Comparison of ENCODE assay signal across 8 mouse cellular contexts in genomic region chr11:51615129-51615528, GRCm38 (mm10). TPM values are rescaled to one million over a fixed set of nuclear protein-coding genes. Genes with fewer than 3 reads are reported as not detected.
DNase-seq lines count a peak whose midpoint lies in the region; ATAC-seq and TF ChIP-seq lines count a peak whose summit lies in the region.

No protein-coding gene starts in this region.

- peaks cover 16% of the 10 kb centered on the region for H3K4me1 ChIP-seq in forebrain, embryonic 15.5 days
- 0 out of 2 replicates have a peak, but pooled peaks cover 2% of the 10 kb centered on the region for H3K4me1 ChIP-seq in limb, embryonic 11.5 days (ENCODE audit: control insufficient read depth, insufficient read depth, low read length)
- 0 out of 2 replicates have a peak, but pooled peaks cover 3% of the 10 kb centered on the region for H3K4me1 ChIP-seq in midbrain, postnatal 0 days (ENCODE audit: insufficient read depth, low read length)

- H3K27ac ChIP-seq in left cerebral cortex, adult 2 months: peak overlapping the region; percentile 83
- no peak overlapping the region for H3K27ac ChIP-seq in forebrain, embryonic 15.5 days (replicated peaks)
- no peak overlapping the region for H3K27ac ChIP-seq in limb, embryonic 11.5 days (replicated peaks; ENCODE audit: low read depth, low read length)
- H3K27ac ChIP-seq in midbrain, postnatal 0 days (ENCODE audit: low read depth, low read length): 0 out of 2 replicates have a peak overlapping the region, but pooled peaks have one; percentile 43

- H3K9ac ChIP-seq in forebrain, embryonic 15.5 days (replicated peaks): peak overlapping the region; percentile 43; the same call in 1 of the 2 replicates
- peak overlapping the region; percentile 67 for H3K9ac ChIP-seq in limb, embryonic 11.5 days (ENCODE audit: low read length)
- H3K9ac ChIP-seq in midbrain, postnatal 0 days (replicated peaks; ENCODE audit: low read length, poor library complexity, severe bottlenecking): peak overlapping the region; percentile 36

- no peak for ATAC-seq in forebrain, embryonic 15.5 days (replicated peaks)
- no peak for ATAC-seq in limb, embryonic 11.5 days (ENCODE audit: insufficient number of reproducible peaks, low FRiP score, low TSS enrichment, low read depth)
- ATAC-seq in midbrain, postnatal 0 days (ENCODE audit: low FRiP score): no peak

- peak overlapping the region; percentile 51 for H3K4me2 ChIP-seq in forebrain, embryonic 15.5 days (replicated peaks)
- H3K4me2 ChIP-seq in limb, embryonic 11.5 days (ENCODE audit: low read depth, severe bottlenecking): peak overlapping the region; percentile 56
- peak overlapping the region; percentile 61 for H3K4me2 ChIP-seq in midbrain, postnatal 0 days (ENCODE audit: low read depth, low read length, poor library complexity, severe bottlenecking)

- peak overlapping the region; percentile 40 for H3K4me3 ChIP-seq in left cerebral cortex, adult 2 months
- H3K4me3 ChIP-seq in forebrain, embryonic 15.5 days: peak overlapping the region; percentile 33
- H3K4me3 ChIP-seq in limb, embryonic 11.5 days (ENCODE audit: low read depth, low read length): peak overlapping the region; percentile 5; the same call in 1 of the 2 replicates
- peak overlapping the region; percentile 32 for H3K4me3 ChIP-seq in midbrain, postnatal 0 days (ENCODE audit: low read depth, low read length)

- WGBS in forebrain, embryonic 15.5 days: 57% methylated on average over 7 of the region's 7 CpGs
- 43% methylated on average over 7 of the region's 7 CpGs for WGBS in limb, embryonic 11.5 days
- 51% methylated on average over 7 of the region's 7 CpGs for WGBS in midbrain, postnatal 0 days

- H3K9me3 ChIP-seq in forebrain, embryonic 15.5 days: no peaks in the 10 kb centered on the region
- H3K9me3 ChIP-seq in limb, embryonic 11.5 days (ENCODE audit: control insufficient read depth, low read length): no peaks in the 10 kb centered on the region
- no peaks in the 10 kb centered on the region for H3K9me3 ChIP-seq in midbrain, postnatal 0 days (ENCODE audit: low read length)

- no peak for TF ChIP-seq CTCF in left cerebral cortex, adult 2 months (IDR thresholded peaks at IDR 0.05)
- no peak for TF ChIP-seq CTCF in midbrain, postnatal 0 days (IDR thresholded peaks at IDR 0.05)

- intact Hi-C loops in left cerebral cortex, adult 2 months (cut with DNase I): loop anchor here (5.0 kb wide), 1 partner anchor 37 kb away; the partner anchor contains the start of genes D930048N14Rik and N4bp3
- intact Hi-C loops in left cerebral cortex, postnatal 10 days (cut with DNase I): no loop called here

- H3K36me3 ChIP-seq in forebrain, embryonic 15.5 days: no peaks in the 10 kb centered on the region
- H3K36me3 ChIP-seq in limb, embryonic 11.5 days (ENCODE audit: control insufficient read depth, insufficient read depth, low read length): no peaks in the 10 kb centered on the region
- H3K36me3 ChIP-seq in midbrain, postnatal 0 days (ENCODE audit: insufficient read depth, low read length): no peaks in the 10 kb centered on the region

- H3K27me3 ChIP-seq in forebrain, embryonic 15.5 days: no peaks in the 10 kb centered on the region
- H3K27me3 ChIP-seq in limb, embryonic 11.5 days (ENCODE audit: control insufficient read depth, insufficient read depth, low read length): no peaks in the 10 kb centered on the region
- no peaks in the 10 kb centered on the region for H3K27me3 ChIP-seq in midbrain, postnatal 0 days (ENCODE audit: insufficient read depth, low read length)

- DNase-seq in left cerebral cortex, adult 2 months (ENCODE audit: extremely low spot score in 1 of 2, low spot score in 2 of 2): no peak
- DNase-seq in left cerebral cortex, postnatal 10 days (ENCODE audit: extremely low spot score in 1 of 2, low spot score in 2 of 2): no peak
- DNase-seq in limb, embryonic 11.5 days (ENCODE audit: low spot score): no peak
- no peak for DNase-seq in midbrain, postnatal 0 days (ENCODE audit: low spot score)
- no peak for DNase-seq in gastrocnemius, postnatal 4 days (ENCODE audit: low spot score in 2 of 2)
- no peak for DNase-seq in embryo, embryonic 10 days (ENCODE audit: low spot score)
- no peak for DNase-seq in spleen, postnatal 14 days (ENCODE audit: low spot score in 2 of 2)

RNA-seq across cellular contexts. Expression of gene Nhp2, which starts 4.4 kb away (rescaled TPM):
- 10 to 100 TPM; 45.0 to 46.2 TPM for total RNA-seq in left cerebral cortex, adult 2 months (2021)
- 10 to 100 TPM; 51.1 to 51.4 TPM for total RNA-seq in left cerebral cortex, postnatal 10 days (2021)
- polyA plus RNA-seq in forebrain, embryonic 15.5 days (2015; fragmentation: Nextera tagmentation; extraction: Ambion mirVana): 98.5 and 102 TPM in 2 replicates
- polyA plus RNA-seq in limb, embryonic 11.5 days (2014; fragmentation: Nextera tagmentation; extraction: Ambion mirVana): 180 and 181 TPM in 2 replicates
- total RNA-seq in midbrain, postnatal 0 days (2014; rRNA removed): 36.6 and 60.3 TPM in 2 replicates
- polyA plus RNA-seq in midbrain, postnatal 0 days (2015; fragmentation: Nextera tagmentation; extraction: Ambion mirVana): 88.4 and 96.1 TPM in 2 replicates
- total RNA-seq in gastrocnemius, postnatal 4 days (2021): 10 to 100 TPM; 35.4 to 37.3 TPM

RNA-seq across cellular contexts. Expression of gene Hnrnpab, which starts 8.5 kb away (rescaled TPM):
- total RNA-seq in left cerebral cortex, adult 2 months (2021): 100 to 1,000 TPM; 120 to 127 TPM
- total RNA-seq in left cerebral cortex, postnatal 10 days (2021): 100 to 1,000 TPM; 182 to 186 TPM
- 588 and 604 TPM in 2 replicates for polyA plus RNA-seq in forebrain, embryonic 15.5 days (2015; fragmentation: Nextera tagmentation; extraction: Ambion mirVana)
- 796 and 869 TPM in 2 replicates for polyA plus RNA-seq in limb, embryonic 11.5 days (2014; fragmentation: Nextera tagmentation; extraction: Ambion mirVana)
- 239 and 245 TPM in 2 replicates for total RNA-seq in midbrain, postnatal 0 days (2014; rRNA removed)
- 191 and 220 TPM in 2 replicates for polyA plus RNA-seq in midbrain, postnatal 0 days (2015; fragmentation: Nextera tagmentation; extraction: Ambion mirVana)
- 100 to 1,000 TPM; 218 to 241 TPM for total RNA-seq in gastrocnemius, postnatal 4 days (2021)

RNA-seq across cellular contexts. Expression of gene Rmnd5b, which starts 20.6 kb away (rescaled TPM):
- total RNA-seq in left cerebral cortex, adult 2 months (2021): 10 to 100 TPM; 56.1 to 61.9 TPM
- 10 to 100 TPM; 46.6 to 49.8 TPM for total RNA-seq in left cerebral cortex, postnatal 10 days (2021)
- polyA plus RNA-seq in forebrain, embryonic 15.5 days (2015; fragmentation: Nextera tagmentation; extraction: Ambion mirVana): 69.6 and 77.7 TPM in 2 replicates
- polyA plus RNA-seq in limb, embryonic 11.5 days (2014; fragmentation: Nextera tagmentation; extraction: Ambion mirVana): 38.1 and 40.8 TPM in 2 replicates
- total RNA-seq in midbrain, postnatal 0 days (2014; rRNA removed): 70.1 and 93.9 TPM in 2 replicates
- 66.0 and 72.7 TPM in 2 replicates for polyA plus RNA-seq in midbrain, postnatal 0 days (2015; fragmentation: Nextera tagmentation; extraction: Ambion mirVana)
- total RNA-seq in gastrocnemius, postnatal 4 days (2021): 10 to 100 TPM; 20.9 to 23.0 TPM

RNA-seq across cellular contexts. Expression of gene Phykpl, which starts 30.6 kb away (rescaled TPM):
- total RNA-seq in left cerebral cortex, adult 2 months (2021): 1 to 10 TPM; 7.8 to 8.2 TPM
- total RNA-seq in left cerebral cortex, postnatal 10 days (2021): 1 to 10 TPM; 6.4 to 7.1 TPM
- 12.6 and 13.1 TPM in 2 replicates for polyA plus RNA-seq in forebrain, embryonic 15.5 days (2015; fragmentation: Nextera tagmentation; extraction: Ambion mirVana)
- 11.0 and 12.5 TPM in 2 replicates for polyA plus RNA-seq in limb, embryonic 11.5 days (2014; fragmentation: Nextera tagmentation; extraction: Ambion mirVana)
- 6.6 and 7.5 TPM in 2 replicates for total RNA-seq in midbrain, postnatal 0 days (2014; rRNA removed)
- 5.9 and 6.9 TPM in 2 replicates for polyA plus RNA-seq in midbrain, postnatal 0 days (2015; fragmentation: Nextera tagmentation; extraction: Ambion mirVana)
- total RNA-seq in gastrocnemius, postnatal 4 days (2021): 10 to 100 TPM; 18.7 to 20.9 TPM

RNA-seq across cellular contexts. Expression of gene N4bp3, which starts 35.5 kb away (rescaled TPM):
- 10 to 100 TPM; 10.4 to 14.3 TPM for total RNA-seq in left cerebral cortex, adult 2 months (2021)
- total RNA-seq in left cerebral cortex, postnatal 10 days (2021): 10 to 100 TPM; 12.8 to 14.0 TPM
- 10.2 and 10.8 TPM in 2 replicates for polyA plus RNA-seq in forebrain, embryonic 15.5 days (2015; fragmentation: Nextera tagmentation; extraction: Ambion mirVana)
- polyA plus RNA-seq in limb, embryonic 11.5 days (2014; fragmentation: Nextera tagmentation; extraction: Ambion mirVana): 14.3 and 18.2 TPM in 2 replicates
- 36.7 and 41.2 TPM in 2 replicates for total RNA-seq in midbrain, postnatal 0 days (2014; rRNA removed)
- polyA plus RNA-seq in midbrain, postnatal 0 days (2015; fragmentation: Nextera tagmentation; extraction: Ambion mirVana): 24.7 and 26.8 TPM in 2 replicates
- total RNA-seq in gastrocnemius, postnatal 4 days (2021): 10 to 100 TPM; 20.9 to 22.7 TPM

Comparison
In these comparisons a context has a peak if more than half of its experiments do, and no peak if none do; other contexts are left out.
1. H3K27ac ChIP-seq: peak in left cerebral cortex, adult 2 months (single experiment) and midbrain, postnatal 0 days (single experiment); none in forebrain, embryonic 15.5 days (single experiment) and limb, embryonic 11.5 days (single experiment).
2. Peak in every context shown above with its lines, with median percentiles within 50 percentile points of each other: H3K4me3 ChIP-seq, H3K4me2 ChIP-seq and H3K9ac ChIP-seq.